Mouse (Mus musculus): ENCODE measurements at regions not wholly inside any gene's neighbourhood (a gene's known extent, or its start where the extent isn't known, plus 50 kb on each side); places are given as distances from the start of the nearest gene placed in this dataset.

DNA sequence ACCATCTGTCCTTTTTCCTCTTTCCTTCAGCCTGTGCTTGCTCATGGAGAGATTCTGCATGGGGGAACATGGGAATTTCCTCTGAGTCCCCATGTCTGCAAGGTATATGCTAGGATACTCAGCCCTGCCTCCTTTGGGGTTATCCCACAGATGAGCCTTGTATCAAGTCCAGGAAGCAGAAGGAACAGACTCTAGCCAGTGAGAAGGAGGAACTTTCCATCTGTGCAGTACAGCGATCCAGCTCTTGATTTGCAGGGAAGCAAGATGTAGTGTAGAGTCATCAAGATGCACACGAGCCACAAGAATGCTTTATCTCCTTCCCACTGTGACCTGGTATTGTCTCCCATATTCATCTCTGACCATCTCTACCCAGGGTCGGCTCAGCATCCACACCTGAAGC lies 84.5 kb downstream of the Gadd45g start:
- no peak for DNase-seq

- DNase-seq, result no peak
Observed at GRCm38 (mm10) chr13:51935827-51936226, 89.3 kb downstream of the Gadd45g start.

GRCm38 (mm10) chr13:51936441-51936840 lies 90.0 kb downstream of the Gadd45g start:
- no peak for DNase-seq

GRCm38 (mm10) chr13:51937898-51938297 lies 91.4 kb downstream of the Gadd45g start:
- DNase-seq, result no peak

- no peak for DNase-seq
Observed at GRCm38 (mm10) chr13:51939262-51939661, 92.8 kb downstream of the Gadd45g start.

GRCm38 (mm10) chr13:51939715-51940114 lies 93.2 kb downstream of the Gadd45g start:
- no peak for DNase-seq

DNA sequence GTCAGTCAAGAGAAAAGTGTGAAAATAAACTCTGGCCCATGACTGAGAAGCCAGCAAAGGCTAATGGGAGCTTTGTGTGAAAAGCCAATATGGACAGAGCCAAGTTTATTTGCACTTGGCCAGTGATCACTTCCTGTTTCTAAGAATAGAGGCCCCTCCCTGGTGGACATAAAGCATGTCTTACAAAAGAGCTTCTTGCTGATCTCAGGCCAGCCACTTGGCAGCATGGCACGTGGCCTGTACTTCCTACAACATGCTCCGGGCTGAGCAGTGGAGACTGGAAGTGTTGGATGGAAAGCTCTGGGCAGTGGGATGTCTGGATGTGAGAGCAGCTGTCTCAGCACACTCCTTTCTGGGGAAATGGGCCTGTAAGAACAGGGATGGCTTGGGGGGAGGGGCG lies 99.7 kb downstream of the Gadd45g start:
- DNase-seq, result no peak

DNA sequence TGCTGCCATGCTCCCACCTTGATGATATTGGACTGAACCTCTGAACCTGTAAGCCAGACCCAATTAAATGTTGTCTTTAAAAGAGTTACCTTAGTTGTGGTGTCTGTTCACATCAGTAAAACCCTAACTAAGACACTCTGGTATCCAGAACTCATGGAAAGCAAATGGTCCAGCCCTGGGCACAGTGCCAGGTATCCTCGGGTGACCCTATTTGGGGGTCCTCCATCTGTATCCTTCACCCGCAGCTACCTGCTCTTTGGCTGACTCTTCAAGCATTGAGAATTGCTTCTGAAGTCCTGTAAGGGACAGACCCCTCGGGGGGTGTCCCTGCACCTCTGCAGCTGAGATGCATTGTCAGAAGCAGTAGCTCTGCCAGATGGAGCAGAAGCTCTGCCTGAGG lies 102.4 kb downstream of the Gadd45g start:
- DNase-seq, result no peak

DNA sequence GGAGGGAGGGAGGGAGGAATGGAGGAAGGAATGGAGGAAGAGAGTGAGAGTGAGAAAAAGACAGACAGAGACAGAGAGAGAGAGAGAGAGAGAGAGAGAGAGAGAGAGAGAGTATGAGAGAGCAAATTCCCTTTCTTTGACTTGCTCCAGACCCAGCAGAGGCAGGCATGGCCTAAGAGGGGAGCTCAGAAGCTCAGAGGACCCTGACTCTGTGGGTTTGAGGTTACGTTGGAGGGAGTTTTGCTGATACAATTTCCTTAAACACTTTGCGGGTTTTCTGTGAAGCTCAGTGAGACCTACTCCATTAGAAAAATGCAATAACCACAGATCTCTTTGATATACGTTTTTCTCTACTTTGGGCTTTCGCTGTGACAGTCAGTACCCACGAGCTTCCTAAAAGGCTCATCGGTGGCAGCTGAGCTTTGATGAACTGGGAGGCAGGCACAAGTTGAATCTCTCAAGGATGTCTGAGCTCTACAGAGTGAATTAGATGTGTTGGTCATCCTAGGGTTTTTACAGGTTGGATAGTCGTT lies 105.1 kb downstream of the Gadd45g start:
- DNase-seq, result no peak

- no peak for DNase-seq
Observed at GRCm38 (mm10) chr13:51953084-51953483, 106.6 kb downstream of the Gadd45g start.

DNA sequence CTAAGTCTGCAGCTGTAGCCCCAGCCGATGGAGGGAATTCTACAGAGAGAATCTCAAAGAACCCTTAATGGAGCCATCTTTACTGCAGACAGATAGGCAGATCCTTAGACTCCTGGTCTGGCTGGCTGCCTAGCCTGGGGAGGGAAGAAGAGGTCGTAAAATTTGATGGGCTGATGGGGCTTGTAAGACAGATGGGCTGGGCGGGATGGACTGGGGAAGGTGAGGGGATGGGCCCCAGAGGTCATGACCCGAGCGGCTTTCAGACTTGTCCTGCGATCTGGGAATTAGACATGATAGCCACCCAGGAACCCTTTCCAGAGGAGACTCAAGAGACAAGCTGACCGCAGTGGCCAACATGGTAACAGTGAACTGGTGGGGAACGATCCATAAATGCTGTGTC lies 107.1 kb downstream of the Gadd45g start:
- no peak for DNase-seq

DNA sequence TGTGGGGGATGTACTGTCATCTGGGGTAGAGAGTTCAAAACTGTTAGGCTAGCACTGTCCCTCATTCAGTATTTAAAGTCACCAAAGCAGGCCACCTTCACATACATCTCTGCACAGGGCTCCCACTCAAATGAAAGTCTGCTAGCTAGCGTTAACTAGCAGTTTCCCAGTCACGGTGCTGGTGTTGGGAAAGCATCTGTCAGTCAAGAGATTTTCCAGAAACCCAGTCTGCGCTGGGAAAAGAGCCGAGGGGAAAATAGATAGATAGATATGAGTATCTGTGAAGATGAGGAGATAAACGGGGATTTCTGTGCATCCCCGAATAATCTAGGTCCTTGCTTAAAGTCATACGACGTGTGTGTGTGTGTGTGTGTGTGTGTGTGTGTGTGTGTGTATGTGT lies 110.6 kb downstream of the Gadd45g start:
- no peak for DNase-seq

- no peak for DNase-seq
Observed at GRCm38 (mm10) chr13:51959591-51959990, 113.1 kb downstream of the Gadd45g start.

- DNase-seq, result no peak
Observed at GRCm38 (mm10) chr13:51960262-51960661, 113.8 kb downstream of the Gadd45g start.

DNA sequence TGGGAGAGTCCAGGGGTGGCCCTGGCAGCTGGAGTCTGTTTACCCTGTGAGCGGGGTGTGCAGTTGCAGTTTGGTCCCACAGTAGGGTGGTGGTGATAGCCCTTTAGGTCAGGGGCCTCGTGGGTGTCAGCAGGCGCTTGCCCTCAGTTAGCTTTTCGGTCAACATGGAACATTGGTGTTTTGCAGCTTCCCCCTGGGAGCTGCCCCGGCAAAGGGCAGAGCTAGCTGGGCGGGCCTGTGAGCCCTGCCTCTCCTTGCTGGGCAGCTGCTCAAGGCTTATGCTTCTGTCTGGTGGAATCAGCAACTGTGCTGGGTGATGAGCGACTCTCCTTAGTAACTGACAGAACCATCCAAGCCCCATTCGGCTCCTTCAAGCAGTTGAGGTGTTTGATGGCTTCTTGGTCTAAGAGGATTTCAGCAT lies 115.7 kb downstream of the Gadd45g start:
- no peak for DNase-seq

DNA sequence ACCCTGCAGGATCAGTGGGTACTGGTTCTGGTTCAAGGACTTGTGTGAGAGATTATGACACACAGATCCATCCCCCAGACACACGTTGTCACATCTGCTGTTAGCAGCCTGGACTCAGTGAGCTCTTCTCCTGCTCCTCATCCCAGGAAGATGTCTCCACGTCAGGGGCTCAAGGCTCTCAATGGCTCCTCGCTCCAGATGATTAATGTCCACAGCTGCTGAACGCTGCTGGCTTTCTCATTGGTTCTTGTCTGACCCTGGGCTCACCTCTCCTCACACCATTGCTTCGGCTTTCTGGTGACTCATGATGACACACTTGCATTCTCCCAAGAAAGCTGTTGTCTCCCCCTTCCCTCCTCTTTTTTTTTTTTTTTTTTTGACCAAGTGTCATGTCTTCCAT lies 116.2 kb downstream of the Gadd45g start:
- no peak for DNase-seq

GRCm38 (mm10) chr13:51963966-51964365 lies 117.5 kb downstream of the Gadd45g start:
- no peak for DNase-seq

GRCm38 (mm10) chr13:51964416-51964815 lies 117.9 kb downstream of the Gadd45g start:
- DNase-seq, result no peak

GRCm38 (mm10) chr13:51964921-51965320 lies 118.4 kb downstream of the Gadd45g start:
- no peak for DNase-seq

DNA sequence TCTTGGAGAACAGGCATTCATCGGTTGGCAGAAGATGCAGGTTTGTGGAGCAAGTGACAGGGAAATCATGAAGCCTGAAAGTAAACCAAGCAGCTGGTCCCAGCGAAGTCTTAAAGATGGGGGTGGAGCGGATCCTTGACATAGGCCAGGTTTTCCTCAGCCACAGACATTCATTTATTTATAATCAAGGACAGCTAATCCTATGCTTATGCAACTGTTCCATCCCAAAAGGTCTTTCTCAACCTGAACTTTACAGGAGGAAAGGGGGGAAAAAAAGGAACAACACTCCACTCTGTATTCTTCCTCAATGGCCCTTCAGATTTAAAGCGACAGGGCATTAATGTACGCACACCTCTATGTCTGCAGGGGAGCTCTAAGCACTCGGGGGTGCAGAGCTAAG lies 121.6 kb downstream of the Gadd45g start:
- no peak for DNase-seq

DNA sequence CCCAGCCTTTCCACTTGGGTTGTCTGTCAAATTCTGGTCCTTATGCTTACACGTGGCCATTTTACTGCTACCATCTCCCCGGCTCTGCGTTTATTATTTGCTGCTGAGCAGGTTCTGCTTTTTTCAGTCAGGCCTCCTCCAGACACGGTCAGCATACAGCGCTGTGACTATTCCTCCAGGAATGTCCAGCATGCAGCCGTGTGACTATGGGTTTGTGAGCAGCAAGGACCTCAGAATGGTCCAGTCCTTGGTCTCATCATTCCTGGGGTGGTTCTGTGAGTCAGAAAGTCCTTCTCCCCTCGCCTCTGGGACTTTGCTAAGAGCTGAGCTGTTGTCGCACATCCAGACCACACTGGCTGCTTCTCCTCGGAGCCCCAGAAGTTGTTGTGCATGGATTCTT lies 122.3 kb downstream of the Gadd45g start:
- no peak for DNase-seq

GRCm38 (mm10) chr13:51970051-51970450 lies 123.6 kb downstream of the Gadd45g start:
- no peak for DNase-seq

DNA sequence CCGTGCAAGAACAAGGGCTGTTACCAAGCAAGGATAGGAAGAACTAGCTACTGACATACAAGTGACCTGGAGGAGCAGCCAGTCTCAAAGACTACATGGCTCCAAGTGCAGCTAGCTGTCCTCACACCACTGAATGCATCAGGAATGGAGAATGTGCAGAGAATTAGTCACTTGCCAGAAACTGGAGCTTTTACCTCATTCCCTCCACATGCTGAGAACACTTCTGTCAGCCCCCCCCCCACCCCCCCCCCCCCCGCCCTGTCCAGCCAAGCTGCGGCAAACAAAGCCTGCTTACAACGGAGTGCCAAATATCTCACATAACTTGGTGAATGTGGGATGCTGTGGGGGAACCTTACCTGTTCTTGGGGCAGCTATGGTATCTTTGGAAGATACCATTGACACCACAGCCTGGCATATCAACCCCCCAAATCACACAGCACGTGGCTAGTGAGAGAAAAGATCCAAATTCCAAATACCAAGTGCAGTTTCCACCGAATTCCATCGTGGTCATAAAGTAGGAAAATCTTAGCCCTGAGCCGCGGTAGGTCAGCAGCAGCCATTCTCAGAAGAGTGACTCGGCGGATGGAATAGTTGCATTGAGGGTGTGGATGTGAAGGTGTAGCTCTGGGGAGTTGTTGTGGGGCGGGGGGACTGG lies 126.3 kb downstream of the Gadd45g start:
- no peak for DNase-seq

GRCm38 (mm10) chr13:51973461-51973860 lies 127.0 kb downstream of the Gadd45g start:
- no peak for DNase-seq

- no peak for DNase-seq
Observed at GRCm38 (mm10) chr13:51974101-51974500, 127.6 kb downstream of the Gadd45g start.
